Mouse (Mus musculus) spleen, adult 12 weeks (tissue): ENCODE measurements at regions not wholly inside any gene's neighbourhood (a gene's known extent, or its start where the extent isn't known, plus 50 kb on each side); places are given as distances from the start of the nearest gene placed in this dataset.

ENCODE experiments used
- DNase-seq: peaks from one replicate; pipeline ENCODE4 v3.0.0; 2022; ENCODE audit warnings: low spot score

- no peak for DNase-seq
These were observed 117.4 kb upstream of the Gm14444 start for GRCm38 (mm10) chr2:174892658-174893057.

GRCm38 (mm10) chr2:174897424-174897823 is 112.6 kb upstream of the Gm14444 start:
- no peak for DNase-seq

- no peak for DNase-seq
These were observed 109.9 kb upstream of the Gm14444 start for GRCm38 (mm10) chr2:174899940-174900670.

DNA sequence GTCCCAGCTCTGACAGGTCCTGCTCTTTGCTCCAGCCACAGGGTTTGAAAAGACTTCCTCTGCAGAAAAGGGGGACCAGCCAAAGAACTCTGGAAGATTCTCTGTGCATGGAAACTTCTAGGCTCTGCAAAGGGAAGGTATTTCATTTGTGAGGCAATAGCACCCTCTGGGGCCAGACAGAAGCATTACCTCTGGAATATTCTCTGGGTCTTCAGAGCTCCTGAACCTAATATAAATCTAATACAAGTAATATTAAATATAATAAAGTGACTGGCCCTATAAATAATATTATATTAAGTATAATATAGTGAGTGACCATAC is 109.4 kb upstream of the Gm14444 start:
- DNase-seq = no peak

- no peak for DNase-seq
These were observed 108.2 kb upstream of the Gm14444 start for GRCm38 (mm10) chr2:174901801-174902200.

DNA sequence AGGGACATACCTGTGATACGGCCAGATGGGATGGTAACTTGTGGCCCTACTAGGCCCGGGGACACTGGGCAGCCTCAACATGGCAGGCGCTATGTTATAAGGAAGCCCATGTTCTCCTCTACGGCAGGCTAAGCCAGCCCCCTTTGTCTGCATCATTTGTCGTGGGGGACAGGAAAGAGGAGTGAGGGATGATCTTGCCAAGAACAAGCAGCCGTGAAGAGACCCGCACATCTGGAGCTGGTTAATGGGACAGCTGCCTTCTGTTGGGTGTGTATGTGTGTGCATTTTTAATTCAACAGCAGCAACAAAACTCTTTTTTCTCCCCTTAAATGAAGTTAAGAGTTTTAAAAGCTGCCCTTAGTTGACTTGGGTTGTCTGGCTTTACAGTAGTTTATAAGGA is 106.4 kb upstream of the Gm14444 start:
- DNase-seq = no peak

DNA sequence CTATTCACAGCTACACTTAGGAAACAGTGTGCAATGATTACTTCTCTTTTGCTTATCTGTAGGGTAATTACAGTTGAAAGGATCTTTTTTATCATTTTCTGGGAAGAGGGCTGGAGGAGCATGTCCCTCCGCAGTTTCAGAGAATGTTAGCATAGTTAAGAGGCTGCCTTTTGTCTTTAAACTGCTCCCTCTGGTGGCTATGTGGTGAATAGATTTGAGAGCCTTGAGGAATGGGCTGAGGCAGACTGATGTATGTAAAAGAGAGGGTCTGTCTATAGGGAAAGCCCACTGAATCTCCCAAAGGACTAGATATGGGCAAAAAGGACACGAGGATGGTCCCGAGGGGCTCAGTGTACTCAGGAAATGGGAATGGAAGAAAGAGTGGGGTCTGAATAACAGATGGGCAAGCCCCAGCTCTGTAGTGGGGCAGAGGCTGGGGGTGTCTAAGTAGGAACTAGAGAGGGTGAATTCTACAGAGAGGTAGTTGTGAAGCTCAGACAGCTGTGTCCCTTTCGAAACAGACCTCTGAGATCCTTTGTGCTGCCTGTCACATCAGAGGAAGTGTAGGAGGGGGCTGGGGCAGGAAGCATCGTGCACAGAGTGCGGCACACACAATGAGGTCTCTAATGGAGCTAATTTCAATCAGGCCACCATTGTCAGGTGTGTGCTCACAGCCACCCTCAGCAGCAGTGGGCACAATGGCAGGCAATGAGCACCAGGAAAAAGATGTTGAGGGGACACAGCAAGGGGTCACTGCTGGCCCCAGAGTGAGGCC is 104.0 kb upstream of the Gm14444 start:
- DNase-seq = no peak

- DNase-seq = no peak
These were observed 92.7 kb upstream of the Gm14444 start for GRCm38 (mm10) chr2:174917146-174917905.

DNA sequence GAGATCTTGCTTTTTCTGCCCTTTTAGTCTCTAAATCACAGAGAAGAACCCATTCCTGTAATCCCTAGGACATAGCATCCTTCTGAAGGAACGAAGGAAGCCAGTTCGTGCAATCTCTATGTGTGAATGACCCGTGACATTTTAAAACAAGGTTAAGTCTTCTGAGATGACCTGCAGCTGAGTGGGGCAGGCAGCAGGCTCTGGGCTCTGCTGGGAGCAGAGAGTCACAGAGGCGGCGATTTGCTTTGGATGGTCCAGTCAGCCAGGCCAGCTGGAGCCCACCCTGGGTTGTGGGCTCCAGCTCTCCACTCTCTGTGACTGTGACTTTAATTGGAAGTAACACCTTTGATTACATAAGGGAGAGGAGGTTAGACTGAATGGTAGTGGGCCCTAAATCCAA is 92.1 kb upstream of the Gm14444 start:
- no peak for DNase-seq

DNA sequence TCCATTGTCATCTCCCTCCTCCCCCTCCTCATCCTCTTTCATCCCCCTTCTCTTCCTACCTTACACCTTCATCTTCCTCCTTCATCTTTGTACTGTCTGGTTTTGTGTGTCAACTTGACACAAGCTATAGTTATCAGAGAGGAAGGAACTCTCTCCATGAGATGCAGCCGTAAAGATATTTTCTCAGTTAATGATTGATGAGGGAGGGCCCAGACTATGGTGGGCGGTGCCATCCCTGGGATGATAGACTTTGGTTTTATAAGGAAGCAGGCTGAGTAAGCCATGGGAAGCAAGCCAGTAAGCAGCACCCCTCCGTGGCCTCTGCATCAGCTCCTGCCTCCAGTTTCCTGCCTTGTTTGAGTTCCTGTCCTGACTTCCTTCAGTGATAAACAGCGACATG is 87.8 kb upstream of the Gm14444 start:
- no peak for DNase-seq

DNA sequence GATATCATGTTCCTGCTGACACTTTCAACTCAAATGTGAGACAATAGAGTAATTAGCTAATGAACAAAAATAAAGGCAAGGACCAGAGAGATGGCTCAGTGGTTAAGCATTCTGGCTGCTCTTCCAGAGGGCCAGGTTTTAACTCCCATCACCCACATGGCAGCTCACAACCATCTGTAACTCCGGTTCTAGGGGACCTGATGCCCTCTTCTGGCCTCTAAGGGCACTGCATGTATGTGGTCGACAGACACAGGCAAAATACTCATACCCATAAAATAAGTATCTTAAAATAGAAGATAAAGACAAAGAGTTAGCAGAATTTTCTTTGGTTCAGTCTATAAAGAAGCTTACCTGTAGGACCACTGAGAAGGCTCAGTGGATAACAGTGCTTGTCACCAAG is 80.3 kb upstream of the Gm14444 start:
- DNase-seq = no peak

GRCm38 (mm10) chr2:174932137-174933012 is 77.7 kb upstream of the Gm14444 start:
- DNase-seq = peak; percentile 57

GRCm38 (mm10) chr2:174933013-174933353 is 77.1 kb upstream of the Gm14444 start:
- DNase-seq = no peak

DNA sequence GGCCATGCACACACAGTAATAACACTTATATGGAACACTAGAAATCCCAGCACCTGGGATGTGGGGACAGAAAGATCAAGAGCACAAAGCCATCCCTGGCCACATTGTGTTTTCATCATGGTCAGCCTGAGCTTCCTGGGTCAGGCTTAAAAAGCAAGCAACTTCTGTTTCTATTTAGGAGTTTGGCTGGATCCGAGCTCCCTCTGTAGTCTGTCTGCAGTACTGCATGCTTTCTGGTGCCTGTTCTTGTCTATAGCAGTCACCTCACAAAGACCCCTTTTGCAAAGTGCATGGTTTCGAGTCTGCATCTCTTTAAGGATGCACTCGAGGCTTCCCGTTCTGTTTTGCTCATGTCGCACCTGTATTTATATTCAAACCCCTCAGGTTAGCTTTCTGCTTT is 73.4 kb upstream of the Gm14444 start:
- DNase-seq = no peak

- no peak for DNase-seq
These were observed 72.1 kb upstream of the Gm14444 start for GRCm38 (mm10) chr2:174937930-174938329.

GRCm38 (mm10) chr2:174942221-174942620 is 67.8 kb upstream of the Gm14444 start:
- no peak for DNase-seq

GRCm38 (mm10) chr2:174948106-174948505 is 61.9 kb upstream of the Gm14444 start:
- DNase-seq = no peak
